In the genomic region with DNA sequence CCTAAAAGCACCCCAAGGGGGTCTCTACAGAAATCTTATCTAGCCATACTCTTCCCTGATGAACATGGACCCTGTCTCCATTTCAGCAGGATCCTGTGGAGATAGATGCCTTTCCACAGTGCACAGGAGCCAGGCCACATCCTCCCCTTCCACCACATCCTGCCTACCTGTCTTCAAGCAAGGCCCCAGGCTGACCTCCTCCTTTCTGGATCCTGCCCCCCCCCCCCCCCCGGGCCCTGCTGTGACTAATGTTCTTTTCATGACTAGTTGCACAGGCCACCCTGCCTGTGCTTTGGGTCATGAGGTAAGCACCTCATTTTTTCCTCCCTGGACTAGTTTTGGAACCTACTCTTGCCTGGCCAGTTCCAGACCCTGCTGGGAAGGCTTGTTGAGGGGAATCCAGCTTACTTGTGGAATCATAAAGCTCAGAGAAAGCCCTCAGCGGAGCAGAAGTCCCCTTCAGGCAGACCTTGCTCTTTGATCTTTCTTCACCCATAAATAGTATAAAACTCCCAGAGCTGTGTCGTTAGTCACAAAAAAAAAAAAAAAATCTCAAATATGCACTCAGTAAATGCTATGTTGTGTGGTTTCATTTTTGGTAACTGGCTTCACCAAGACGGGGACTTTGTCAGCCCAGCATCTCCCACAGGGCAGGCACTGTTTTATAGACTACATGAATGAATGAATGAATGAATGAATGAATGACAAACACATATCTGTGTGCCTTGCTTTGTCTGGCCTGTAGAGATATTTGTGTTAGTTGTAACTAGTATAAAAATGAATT, we compare ENCODE assay signal across 9 mouse cellular contexts. TPM values are rescaled to one million over a fixed set of nuclear protein-coding genes. Genes with fewer than 3 reads are reported as not detected.
DNase-seq lines count a peak whose midpoint lies in the region; ATAC-seq and TF ChIP-seq lines count a peak whose summit lies in the region.
"Had no signal": no experiment of that assay in that cellular context is flagged by ENCODE, and none has a peak within 500 bp of the region (broad histone marks: within the 10 kb centered on the region; RNA-seq: fewer than 3 reads in every experiment).

No protein-coding gene starts in this region.

- H3K9ac ChIP-seq in heart, embryonic 16.5 days (ENCODE audit: low read length): no peak overlapping the region
- H3K9ac ChIP-seq in MEL (ENCODE audit: control insufficient read depth, low read depth, low read length, poor library complexity, severe bottlenecking): peak overlapping the region; percentile 42
- 0 out of 2 replicates have a peak overlapping the region, but pooled peaks have one; percentile 24 for H3K9ac ChIP-seq in hindbrain, embryonic 13.5 days
- H3K9ac ChIP-seq in midbrain, embryonic 13.5 days (replicated peaks): no peak overlapping the region

- no peak for DNase-seq in heart, postnatal 36 days
- DNase-seq in MEL (ENCODE audit: low read depth, low spot score): no peak
- DNase-seq in frontal cortex, postnatal 14 days (ENCODE audit: low spot score in 2 of 2): no peak
- DNase-seq in right cerebral cortex, postnatal 14 days: no peak
- DNase-seq in gastrocnemius, postnatal 25 days: no peak
- DNase-seq: adrenal gland, adult 8-10 months had no signal

- peaks cover 20% of the 10 kb centered on the region for H3K4me1 ChIP-seq in heart, embryonic 16.5 days (ENCODE audit: control insufficient read depth, insufficient read depth, low read length)
- H3K4me1 ChIP-seq in MEL (ENCODE audit: control insufficient read depth in 1 of 2, insufficient read depth in 2 of 2, low read length in 2 of 2): peaks cover 3 to 39% of the 10 kb centered on the region in 2 experiments; a peak in 3 of 4 replicates
- H3K4me1 ChIP-seq in hindbrain, embryonic 13.5 days (replicated peaks): peaks cover 55% of the 10 kb centered on the region
- H3K4me1 ChIP-seq in midbrain, embryonic 13.5 days (replicated peaks): peaks cover 53% of the 10 kb centered on the region

- H3K79me2 ChIP-seq in MEL (ENCODE audit: control insufficient read depth, insufficient read depth, low read length, poor library complexity): peaks cover 35% of the 10 kb centered on the region

- no peak overlapping the region for H3K27ac ChIP-seq in heart, embryonic 16.5 days (ENCODE audit: low read length)
- H3K27ac ChIP-seq in MEL (ENCODE audit: control insufficient read depth, low read depth, low read length): no peak overlapping the region
- H3K27ac ChIP-seq in hindbrain, embryonic 13.5 days: no peak overlapping the region
- no peak overlapping the region for H3K27ac ChIP-seq in midbrain, embryonic 13.5 days

- no peaks in the 10 kb centered on the region for H3K36me3 ChIP-seq in heart, embryonic 16.5 days (ENCODE audit: control insufficient read depth, insufficient read depth)
- H3K36me3 ChIP-seq in MEL (ENCODE audit: control insufficient read depth in 1 of 2, insufficient read depth in 2 of 2, low read length in 2 of 2): peaks cover 0 to 17% of the 10 kb centered on the region in 2 experiments; a peak in 2 of 4 replicates
- no peaks in the 10 kb centered on the region for H3K36me3 ChIP-seq in hindbrain, embryonic 13.5 days
- H3K36me3 ChIP-seq in midbrain, embryonic 13.5 days: no peaks in the 10 kb centered on the region

- TF ChIP-seq CTCF in MEL (IDR thresholded peaks at IDR 0.05 in 2 of 3, conservative IDR thresholded peaks at IDR 0.05 in 1 of 3; ENCODE audit: control insufficient read depth in 1 of 3, insufficient read depth in 1 of 3, low read depth in 2 of 3, low read length in 3 of 3, poor library complexity in 1 of 3, severe bottlenecking in 1 of 3): no peak

- intact Hi-C loops in heart, postnatal 36 days (cut with DNase I): loop anchor here (2.0 to 5.0 kb wide), 2 partner anchors 34 to 67 kb away; partner anchors contain the start of genes Hps4 and Srrd

- H3K4me3 ChIP-seq in heart, embryonic 16.5 days (ENCODE audit: low read length): no peak overlapping the region; the same call in 1 of the 2 replicates
- peak overlapping the region; percentile 62 to 68; a peak in 3 of 4 replicates for H3K4me3 ChIP-seq in MEL (ENCODE audit: control insufficient read depth in 1 of 2, insufficient read depth in 1 of 2, low read depth in 2 of 2, low read length in 2 of 2)
- peak overlapping the region; percentile 53; the same call in 1 of the 2 replicates for H3K4me3 ChIP-seq in hindbrain, embryonic 13.5 days
- peak overlapping the region; percentile 57 for H3K4me3 ChIP-seq in midbrain, embryonic 13.5 days (replicated peaks)

- no peak for TF ChIP-seq POLR2A in MEL (IDR thresholded peaks at IDR 0.05; ENCODE audit: control insufficient read depth in 1 of 2, insufficient read depth in 1 of 2, low read depth in 1 of 2, low read length in 2 of 2, poor library complexity in 1 of 2)

- 52% methylated on average over 4 of the region's 4 CpGs for WGBS in heart, embryonic 16.5 days
- 59% methylated on average over 4 of the region's 4 CpGs for WGBS in hindbrain, embryonic 13.5 days
- 56% methylated on average over 3 of the region's 4 CpGs for WGBS in midbrain, embryonic 13.5 days

- no peak for ATAC-seq in heart, embryonic 16.5 days (replicated peaks; ENCODE audit: extremely low read depth, insufficient read depth, low FRiP score)
- no peak for ATAC-seq in hindbrain, embryonic 13.5 days (ENCODE audit: low FRiP score)
- no peak for ATAC-seq in midbrain, embryonic 13.5 days

- peaks cover 7% of the 10 kb centered on the region for H3K27me3 ChIP-seq in heart, embryonic 16.5 days (ENCODE audit: control insufficient read depth, insufficient read depth, low read length)
- 0 out of 4 replicates have a peak, but pooled peaks cover 0 to 1% of the 10 kb centered on the region in 2 experiments for H3K27me3 ChIP-seq in MEL (ENCODE audit: control insufficient read depth in 1 of 2, insufficient read depth in 2 of 2, low read length in 2 of 2)
- 0 out of 2 replicates have a peak, but pooled peaks cover 7% of the 10 kb centered on the region for H3K27me3 ChIP-seq in hindbrain, embryonic 13.5 days
- no peaks in the 10 kb centered on the region for H3K27me3 ChIP-seq in midbrain, embryonic 13.5 days

- no peaks in the 10 kb centered on the region for H3K9me3 ChIP-seq in heart, embryonic 16.5 days (replicated peaks; ENCODE audit: control insufficient read depth, low read length)
- H3K9me3 ChIP-seq in MEL (replicated peaks; ENCODE audit: insufficient read depth, low read length): no peaks in the 10 kb centered on the region
- no peaks in the 10 kb centered on the region for H3K9me3 ChIP-seq in hindbrain, embryonic 13.5 days
- no peaks in the 10 kb centered on the region for H3K9me3 ChIP-seq in midbrain, embryonic 13.5 days

- H3K4me2 ChIP-seq in heart, embryonic 16.5 days (ENCODE audit: low read depth, low read length): peak overlapping the region; percentile 82
- H3K4me2 ChIP-seq in hindbrain, embryonic 13.5 days: peak overlapping the region; percentile 87
- H3K4me2 ChIP-seq in midbrain, embryonic 13.5 days (replicated peaks): peak overlapping the region; percentile 83

- no peak for TF ChIP-seq RAD21 in MEL (IDR thresholded peaks at IDR 0.05; ENCODE audit: low read depth, low read length)

- no peak for TF ChIP-seq EP300 in MEL (IDR thresholded peaks at IDR 0.05; ENCODE audit: low read depth in 1 of 2, low read length in 2 of 2)

TF ChIP-seq in MEL, 35 proteins besides CTCF, POLR2A, EP300 and RAD21:
- no peak for TF ChIP-seq JUND (IDR thresholded peaks at IDR 0.05; ENCODE audit: low read depth, low read length)
- peak; percentile 52 for TF ChIP-seq ZNF384 (IDR thresholded peaks at IDR 0.05; ENCODE audit: low read depth, low read length)
TF ChIP-seq in MEL: peak in this region for 1.

RNA-seq across cellular contexts. Expression of gene Tpst2, which starts 1.3 kb away (rescaled TPM):
- 51.0 and 53.0 TPM in 2 replicates for polyA plus RNA-seq in heart, embryonic 16.5 days (2015; fragmentation: Nextera tagmentation; extraction: Ambion mirVana)
- 10 to 100 TPM; 39.1 to 42.0 TPM for total RNA-seq in heart, postnatal 36 days (2021)
- 63.1 and 86.1 TPM in 2 replicates for total RNA-seq in MEL (2012; rRNA removed)
- polyA plus RNA-seq in MEL (2012; ENCODE audit: insufficient read depth in 1 of 2, insufficient read length in 2 of 2, low read depth in 1 of 2, low replicate concordance in 2 of 2, missing spikeins in 1 of 2): 10 to 100 TPM in 1 of 2 experiments, not detected in 1; 57.8 TPM
- polyA plus RNA-seq in hindbrain, embryonic 13.5 days (2015; fragmentation: Nextera tagmentation; extraction: Ambion mirVana): 26.9 and 30.0 TPM in 2 replicates
- 24.4 and 25.4 TPM in 2 replicates for polyA plus RNA-seq in midbrain, embryonic 13.5 days (2015; fragmentation: Nextera tagmentation; extraction: Ambion mirVana)
- total RNA-seq in gastrocnemius, postnatal 25 days (2021): 10 to 100 TPM; 16.8 to 17.8 TPM

RNA-seq across cellular contexts. Expression of gene Crybb1, which starts 19.6 kb away (rescaled TPM):
- 1.5 TPM in 2 replicates for polyA plus RNA-seq in heart, embryonic 16.5 days (2015; fragmentation: Nextera tagmentation; extraction: Ambion mirVana)
- total RNA-seq in heart, postnatal 36 days (2021): 1 to 10 TPM in 1 of 2 experiments, under 1 TPM in 1; 0.80 to 3.4 TPM
- 0.27 TPM in 1 of 2 replicates, not detected in the other for total RNA-seq in MEL (2012; rRNA removed)
- polyA plus RNA-seq in MEL (2012; ENCODE audit: insufficient read depth in 1 of 2, insufficient read length in 2 of 2, low read depth in 1 of 2, low replicate concordance in 2 of 2, missing spikeins in 1 of 2): under 1 TPM in 1 of 2 experiments, not detected in 1; 0.24 TPM
- 5.2 and 5.5 TPM in 2 replicates for polyA plus RNA-seq in hindbrain, embryonic 13.5 days (2015; fragmentation: Nextera tagmentation; extraction: Ambion mirVana)
- polyA plus RNA-seq in midbrain, embryonic 13.5 days (2015; fragmentation: Nextera tagmentation; extraction: Ambion mirVana): 2.7 and 3.3 TPM in 2 replicates
- total RNA-seq in gastrocnemius, postnatal 25 days (2021): 1 to 10 TPM; 3.2 to 3.9 TPM

RNA-seq across cellular contexts. Expression of gene Cryba4, which starts 22.9 kb away (rescaled TPM):
- 1.6 and 2.0 TPM in 2 replicates for polyA plus RNA-seq in heart, embryonic 16.5 days (2015; fragmentation: Nextera tagmentation; extraction: Ambion mirVana)
- 1 to 10 TPM; 6.0 to 9.8 TPM for total RNA-seq in heart, postnatal 36 days (2021)
- total RNA-seq in MEL (2012; rRNA removed): 0.29 and 0.39 TPM in 2 replicates
- under 1 TPM in 1 of 2 experiments, not detected in 1; 0.77 TPM for polyA plus RNA-seq in MEL (2012; ENCODE audit: insufficient read depth in 1 of 2, insufficient read length in 2 of 2, low read depth in 1 of 2, low replicate concordance in 2 of 2, missing spikeins in 1 of 2)
- 1.9 and 3.3 TPM in 2 replicates for polyA plus RNA-seq in hindbrain, embryonic 13.5 days (2015; fragmentation: Nextera tagmentation; extraction: Ambion mirVana)
- polyA plus RNA-seq in midbrain, embryonic 13.5 days (2015; fragmentation: Nextera tagmentation; extraction: Ambion mirVana): 1.6 and 1.7 TPM in 2 replicates
- under 1 TPM in 1 of 2 experiments, not detected in 1; 0.46 TPM for total RNA-seq in gastrocnemius, postnatal 25 days (2021)

RNA-seq across cellular contexts. Expression of gene Tfip11, which starts 50.9 kb away (rescaled TPM):
- polyA plus RNA-seq in heart, embryonic 16.5 days (2015; fragmentation: Nextera tagmentation; extraction: Ambion mirVana): 19.1 and 20.1 TPM in 2 replicates
- total RNA-seq in heart, postnatal 36 days (2021): 10 to 100 TPM; 17.9 to 21.7 TPM
- total RNA-seq in MEL (2012; rRNA removed): 30.3 and 34.6 TPM in 2 replicates
- polyA plus RNA-seq in MEL (2012; ENCODE audit: insufficient read depth in 1 of 2, insufficient read length in 2 of 2, low read depth in 1 of 2, low replicate concordance in 2 of 2, missing spikeins in 1 of 2): 10 to 100 TPM in 1 of 2 experiments, not detected in 1; 44.7 TPM
- polyA plus RNA-seq in hindbrain, embryonic 13.5 days (2015; fragmentation: Nextera tagmentation; extraction: Ambion mirVana): 32.2 and 33.7 TPM in 2 replicates
- polyA plus RNA-seq in midbrain, embryonic 13.5 days (2015; fragmentation: Nextera tagmentation; extraction: Ambion mirVana): 35.9 and 36.3 TPM in 2 replicates
- 10 to 100 TPM; 10.6 to 10.7 TPM for total RNA-seq in gastrocnemius, postnatal 25 days (2021)

Comparison
In these comparisons a context has a peak if more than half of its experiments do, and no peak if none do; other contexts are left out.
1. H3K9ac ChIP-seq: peak in MEL (single experiment) and hindbrain, embryonic 13.5 days (single experiment); none in heart, embryonic 16.5 days (single experiment) and midbrain, embryonic 13.5 days (single experiment).
2. Peak in every context shown above with its lines, with median percentiles within 50 percentile points of each other: H3K4me2 ChIP-seq.